Mouse (Mus musculus) cerebellum, adult 2 months (tissue): ENCODE measurements around the gene Ube2n. TPM values are rescaled to one million over a fixed set of nuclear protein-coding genes. Genes with fewer than 3 reads are reported as not detected.

Experiments used
- DNase-seq, 2 experiments: peaks; one replicate each; pipeline ENCODE4 v3.0.0; 2021
- H3K27ac ChIP-seq: fragments of 200-500 bp; 2 replicates; pipeline ENCODE4 v1.5.1; 2012; ENCODE audit warnings: low read length, control low read depth, inconsistent platforms; ENCODE audit not compliant: insufficient read depth
- H3K27me3 ChIP-seq: fragments of 200-500 bp; 2 replicates; pipeline ENCODE4 v1.6.1; 2012; ENCODE audit warnings: inconsistent platforms, mild to moderate bottlenecking, low read length, moderate library complexity; ENCODE audit not compliant: control insufficient read depth, insufficient read depth
- H3K4me1 ChIP-seq: fragments of 200-500 bp; 2 replicates; pipeline ENCODE4 v1.6.1; 2011; ENCODE audit warnings: low read length; ENCODE audit not compliant: control insufficient read depth, insufficient read depth
- H3K4me3 ChIP-seq: fragments of 200-500 bp; replicated peaks from 2 replicates; pipeline ENCODE3; 2011; ENCODE audit warnings: mild to moderate bottlenecking, low read depth, low read length, control low read depth; ENCODE audit not compliant: insufficient read depth
- CTCF ChIP-seq: fragments of 200-500 bp; IDR thresholded peaks from 2 replicates; pipeline ENCODE4 v1.5.1; 2011; ENCODE audit warnings: low read depth, mild to moderate bottlenecking, control low read depth, low read length, moderate library complexity, borderline replicate concordance; ENCODE audit not compliant: insufficient read depth
- POLR2A ChIP-seq: fragments of 200-500 bp; IDR thresholded peaks from 2 replicates; pipeline ENCODE4 v1.6.1; 2011; ENCODE audit warnings: low read length, control low read depth, borderline replicate concordance; ENCODE audit not compliant: insufficient read depth
- WGBS: fragments of 180-500 bp; shearing (Covaris S2); methylation state at CpG from one replicate; pipeline ENCODE4 v1.1.7; 2018; 5-methylcytosine and 5-hydroxymethylcytosine counted together
- polyA plus RNA-seq: library from polyadenylated mRNA; depleted of rRNA; stranded (reverse); fragments of >200 nt; gene quantifications from 2 replicates; pipeline ENCODE4 v1.2.3, GENCODE M21; 2012

Ube2n gene
- polyA plus RNA-seq, 1 experiment, result 185 TPM

- Histone ChIP-seq H3K27me3 (no peaks in the 10 kb centered on the region), H3K4me3 (no peak overlapping the region), H3K4me1 (no peaks in the 10 kb centered on the region), H3K27ac (no peak overlapping the region)
- WGBS, result 80% methylated on average over 4 of the region's 4 CpGs
- TF ChIP-seq CTCF, result no peak
- DNase-seq, result no peak
Observed at GRCm38 (mm10) chr10:95574994-95575393, 60.0 kb downstream of the Ube2n start.

GRCm38 (mm10) chr10:95575839-95576380 lies 61.0 kb downstream of the Ube2n start:
- no peak overlapping the region for H3K4me3 ChIP-seq
- 88% methylated on average over 10 of the region's 10 CpGs for WGBS
- no peaks in the 10 kb centered on the region for H3K4me1 ChIP-seq
- H3K27ac ChIP-seq, result no peak overlapping the region
- TF ChIP-seq POLR2A (no peak), CTCF (no peak)
- DNase-seq, result no peak
- H3K27me3 ChIP-seq, result no peaks in the 10 kb centered on the region

- WGBS, result 60% methylated on average over 14 of the region's 14 CpGs
Observed at GRCm38 (mm10) chr10:95576876-95577566, 62.1 kb downstream of the Ube2n start.

DNA sequence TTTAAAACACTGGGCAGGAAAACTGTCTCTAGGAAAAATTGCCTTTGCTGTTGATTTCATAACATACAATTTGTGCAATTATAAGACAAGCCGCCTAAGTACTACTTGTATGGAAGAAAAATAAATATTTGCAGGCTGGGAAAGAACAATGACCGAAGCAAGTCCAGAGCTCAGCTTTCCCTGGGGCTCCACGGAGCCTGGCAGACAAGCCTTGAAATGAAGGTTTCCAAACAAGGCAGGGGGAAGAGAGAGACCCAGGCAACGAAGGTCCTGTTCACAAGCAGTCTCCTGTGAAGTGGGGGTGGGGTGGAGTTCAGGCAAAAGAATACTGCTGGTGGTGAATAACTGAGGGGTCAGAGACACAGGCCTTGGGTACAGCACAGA lies 62.6 kb downstream of the Ube2n start:
- DNase-seq, result no peak
- TF ChIP-seq CTCF (no peak), POLR2A (no peak)
- H3K27ac ChIP-seq, result no peak overlapping the region
- H3K4me1 ChIP-seq, result no peaks in the 10 kb centered on the region
- no peak overlapping the region for H3K4me3 ChIP-seq
- WGBS, result 50% methylated on average over 4 of the region's 4 CpGs
- no peaks in the 10 kb centered on the region for H3K27me3 ChIP-seq

More at GRCm38 (mm10) chr10:95576876-95577566, 62.1 kb downstream of the Ube2n start:
- Histone ChIP-seq H3K27ac (no peak overlapping the region), H3K27me3 (no peaks in the 10 kb centered on the region), H3K4me3 (no peak overlapping the region), H3K4me1 (no peaks in the 10 kb centered on the region)
- TF ChIP-seq POLR2A (no peak), CTCF (no peak)
- no peak for DNase-seq

DNA sequence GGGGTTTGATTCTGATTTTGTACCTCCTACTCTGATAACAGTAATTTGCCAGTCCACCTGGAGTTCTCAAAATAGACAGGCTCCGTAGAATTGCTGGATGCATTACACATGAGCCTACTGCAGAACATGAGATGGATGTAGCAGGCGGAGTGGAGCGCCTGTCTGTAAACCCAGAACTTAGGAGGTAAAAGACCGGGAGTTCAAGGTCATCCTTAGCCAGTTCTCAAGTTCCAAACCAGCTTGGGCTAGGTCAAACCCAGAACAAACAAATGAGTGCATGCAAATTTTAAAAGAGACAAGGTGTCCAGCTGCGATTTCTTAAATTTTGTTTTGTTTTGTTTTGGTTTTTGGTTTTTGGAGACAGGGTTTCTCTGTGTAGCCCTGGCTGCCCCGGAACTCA lies 70.6 kb downstream of the Ube2n start:
- no peak overlapping the region for H3K27ac ChIP-seq
- no peak for TF ChIP-seq POLR2A
- no peak for TF ChIP-seq CTCF
- H3K4me1 ChIP-seq, result no peaks in the 10 kb centered on the region
- no peak for DNase-seq
- WGBS, result 93% methylated on average over 6 of the region's 6 CpGs
- H3K27me3 ChIP-seq, result no peaks in the 10 kb centered on the region
- no peak overlapping the region for H3K4me3 ChIP-seq

DNA sequence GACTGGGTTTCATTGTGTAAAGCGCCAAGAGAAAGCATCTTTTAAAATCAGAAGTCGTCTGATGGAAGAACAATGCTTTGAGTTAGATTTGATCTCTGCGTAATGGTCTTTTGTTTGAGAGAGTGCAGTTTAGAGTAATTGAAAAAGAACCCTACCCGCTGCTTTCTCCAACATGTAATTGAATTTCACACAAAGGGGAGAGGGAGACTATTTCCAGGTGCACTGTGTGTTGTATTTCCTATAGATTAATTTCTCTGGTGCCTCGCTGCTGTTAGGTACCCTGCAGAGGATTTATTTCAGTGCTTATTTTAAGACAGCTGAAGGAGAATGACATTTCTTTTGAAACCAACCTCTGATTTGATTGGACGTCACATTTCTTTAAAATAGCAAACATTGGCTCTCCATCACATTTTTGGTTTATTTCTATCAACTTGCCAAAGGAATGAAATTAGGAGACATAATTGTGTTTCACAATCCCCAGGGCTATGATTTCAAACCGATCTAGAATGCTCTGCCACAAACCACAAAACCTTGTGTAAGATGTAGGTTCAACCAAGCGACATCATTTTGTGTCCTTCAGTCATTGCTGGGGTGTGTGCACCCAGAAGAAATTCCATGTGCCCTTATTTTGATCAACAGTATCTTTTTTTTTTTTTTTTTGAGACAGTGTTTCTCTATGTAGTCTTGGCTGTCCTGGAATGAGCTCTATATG lies 72.7 kb downstream of the Ube2n start:
- Histone ChIP-seq H3K27me3 (no peaks in the 10 kb centered on the region), H3K4me3 (no peak overlapping the region), H3K4me1 (no peaks in the 10 kb centered on the region), H3K27ac (no peak overlapping the region)
- TF ChIP-seq POLR2A (no peak), CTCF (no peak)
- WGBS, result 62% methylated on average over 8 of the region's 8 CpGs
- no peak for DNase-seq

GRCm38 (mm10) chr10:95589196-95589595 lies 74.3 kb downstream of the Ube2n start:
- H3K4me3 ChIP-seq, result no peak overlapping the region

DNA sequence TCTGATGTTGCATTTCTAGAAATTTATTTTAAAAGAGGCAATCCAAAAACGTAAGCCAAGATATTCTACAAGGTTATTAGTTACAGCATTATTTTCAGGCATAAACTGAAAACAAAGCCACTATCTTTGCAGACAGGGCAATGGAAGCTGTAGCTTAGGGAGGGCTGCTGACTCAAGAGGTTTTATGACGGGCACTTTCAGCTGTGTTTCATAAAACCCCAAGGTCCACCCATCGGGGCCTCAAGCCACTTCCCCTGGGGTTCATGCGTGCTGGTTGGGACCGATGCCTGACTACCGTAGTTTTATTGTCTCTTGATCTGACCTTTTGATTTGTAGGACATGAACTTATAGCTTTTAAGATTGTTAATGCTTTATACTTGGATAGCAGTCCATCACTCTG lies 75.3 kb downstream of the Ube2n start:
- DNase-seq, result no peak
- no peak overlapping the region for H3K4me3 ChIP-seq
- H3K27ac ChIP-seq, result no peak overlapping the region
- 88% methylated on average over 6 of the region's 6 CpGs for WGBS
- no peaks in the 10 kb centered on the region for H3K27me3 ChIP-seq
- no peaks in the 10 kb centered on the region for H3K4me1 ChIP-seq
- no peak for TF ChIP-seq POLR2A
- TF ChIP-seq CTCF, result no peak

More at GRCm38 (mm10) chr10:95589196-95589595, 74.3 kb downstream of the Ube2n start:
- TF ChIP-seq POLR2A (no peak), CTCF (no peak)
- 93% methylated on average over 4 of the region's 4 CpGs for WGBS
- H3K4me1 ChIP-seq, result no peaks in the 10 kb centered on the region
- no peak for DNase-seq
- no peaks in the 10 kb centered on the region for H3K27me3 ChIP-seq
- H3K27ac ChIP-seq, result no peak overlapping the region
